Mouse (Mus musculus): ENCODE data around the gene Itgad. TPM values are rescaled to one million over a fixed set of nuclear protein-coding genes. Genes with fewer than 3 reads are reported as not detected.
A peak's percentile ranks its signal among the peaks of the same experiment; 100 is the strongest.

The Itgad gene
- polyA plus RNA-seq, 1 experiment: 0.13 TPM

DNA sequence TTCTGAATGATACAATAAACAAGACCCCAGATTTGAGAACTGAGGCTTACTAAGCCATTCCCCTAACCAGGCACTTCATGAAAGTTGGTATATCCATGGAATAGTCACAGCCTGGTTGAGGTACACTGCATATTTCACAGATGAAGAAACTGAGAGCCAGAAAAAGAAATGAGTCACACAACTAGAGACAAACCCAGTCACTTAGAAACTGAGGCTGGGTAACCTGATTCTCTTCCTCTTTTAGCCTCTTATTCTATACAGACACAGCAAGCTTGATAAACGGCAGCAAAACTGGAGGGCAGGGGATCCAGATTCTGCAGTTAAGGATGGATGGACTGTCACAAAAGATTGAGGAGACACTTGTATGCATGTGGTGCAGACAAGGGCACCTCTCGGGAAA is 80.6 kb downstream of the Itgad start:
- H3ac ChIP-seq (ENCODE audit: control insufficient read depth, insufficient read length): no peak overlapping the region
- H3K4me3 ChIP-seq: no peak overlapping the region
- H3K4me2 ChIP-seq (ENCODE audit: low read depth): no peak overlapping the region
- H3K79me2 ChIP-seq (ENCODE audit: control insufficient read depth, insufficient read depth): no peaks in the 10 kb centered on the region
- TF ChIP-seq SRF (IDR thresholded peaks at IDR 0.05; ENCODE audit: control insufficient read depth, insufficient read length, low read depth): no peak
- no peak for TF ChIP-seq MYOG (IDR thresholded peaks at IDR 0.05; ENCODE audit: control insufficient read depth in 1 of 3, insufficient read depth in 1 of 3, insufficient read length in 2 of 3, low read depth in 2 of 3)
- no peak for TF ChIP-seq MAX (IDR thresholded peaks at IDR 0.05; ENCODE audit: low read depth)
- TF ChIP-seq E2F4 (IDR thresholded peaks at IDR 0.05; ENCODE audit: insufficient read depth): no peak
- no peak for TF ChIP-seq POLR2AphosphoS2 (IDR thresholded peaks at IDR 0.05; ENCODE audit: insufficient read length, low read depth)
- TF ChIP-seq CEBPB (IDR thresholded peaks at IDR 0.05; ENCODE audit: insufficient read depth, poor library complexity, severe bottlenecking): no peak
- TF ChIP-seq TCF12 (IDR thresholded peaks at IDR 0.05; ENCODE audit: insufficient read depth, poor library complexity, severe bottlenecking): no peak
- H3K27me3 ChIP-seq (ENCODE audit: control insufficient read depth, insufficient read depth, insufficient read length): no peaks in the 10 kb centered on the region
- no peaks in the 10 kb centered on the region for H3K36me3 ChIP-seq (ENCODE audit: control insufficient read depth, insufficient read depth)

- H3K36me3 ChIP-seq (ENCODE audit: control insufficient read depth, insufficient read depth): no peaks in the 10 kb centered on the region
- H3K4me2 ChIP-seq (ENCODE audit: low read depth): no peak overlapping the region
- no peaks in the 10 kb centered on the region for H3K79me2 ChIP-seq (ENCODE audit: control insufficient read depth, insufficient read depth)
- TF ChIP-seq TCF3 (IDR thresholded peaks at IDR 0.05; ENCODE audit: insufficient read length, low read depth) (no peak), POLR2A (IDR thresholded peaks at IDR 0.05; ENCODE audit: insufficient read length, low read depth) (no peak), TCF12 (IDR thresholded peaks at IDR 0.05; ENCODE audit: insufficient read depth, poor library complexity, severe bottlenecking) (no peak)
- no peaks in the 10 kb centered on the region for H3K27me3 ChIP-seq (ENCODE audit: control insufficient read depth, insufficient read depth, insufficient read length)
- no peak overlapping the region for H3K4me3 ChIP-seq
- no peak overlapping the region for H3ac ChIP-seq (ENCODE audit: control insufficient read depth, insufficient read length)
Measured at GRCm38 (mm10) chr7:128235481-128235880, 81.3 kb downstream of the Itgad start.

- no peak for TF ChIP-seq CEBPB (IDR thresholded peaks at IDR 0.05; ENCODE audit: insufficient read depth, poor library complexity, severe bottlenecking)
- no peak for TF ChIP-seq E2F4 (IDR thresholded peaks at IDR 0.05; ENCODE audit: insufficient read depth)
- TF ChIP-seq MYOD1 (IDR thresholded peaks at IDR 0.05; ENCODE audit: control insufficient read depth in 1 of 3, insufficient read length in 2 of 3, low read depth in 2 of 3): no peak
- no peak for TF ChIP-seq REST (IDR thresholded peaks at IDR 0.05; ENCODE audit: insufficient read depth, insufficient read length)
- TF ChIP-seq POLR2AphosphoS2 (IDR thresholded peaks at IDR 0.05; ENCODE audit: insufficient read length, low read depth): no peak
- TF ChIP-seq TCF3 (IDR thresholded peaks at IDR 0.05; ENCODE audit: insufficient read length, low read depth): no peak
- H3K4me3 ChIP-seq: peak overlapping the region; percentile 91
Measured at GRCm38 (mm10) chr7:128236426-128236825, 82.2 kb downstream of the Itgad start.

GRCm38 (mm10) chr7:128236856-128237592 is 82.8 kb downstream of the Itgad start, which contains the start of gene Armc5:
TSS of gene Armc5 (plus strand) at chr7:128237342.
- peak within 1 kb of the TSS; percentile 77 for H3ac ChIP-seq (ENCODE audit: control insufficient read depth, insufficient read length)
- TF ChIP-seq REST (IDR thresholded peaks at IDR 0.05; ENCODE audit: insufficient read depth, insufficient read length) (no peak), E2F4 (IDR thresholded peaks at IDR 0.05; ENCODE audit: insufficient read depth) (peak; percentile 9), MYOD1 (IDR thresholded peaks at IDR 0.05; ENCODE audit: control insufficient read depth in 1 of 3, insufficient read length in 2 of 3, low read depth in 2 of 3) (no peak)
- H3K79me2 ChIP-seq (ENCODE audit: control insufficient read depth, insufficient read depth): no peaks in the 10 kb centered on the region
- peaks cover 4% of the 10 kb centered on the region for H3K36me3 ChIP-seq (ENCODE audit: control insufficient read depth, insufficient read depth)
- H3K4me3 ChIP-seq: peak within 1 kb of the TSS; percentile 91
- H3K4me2 ChIP-seq (ENCODE audit: low read depth): peak within 1 kb of the TSS; percentile 73
- H3K27me3 ChIP-seq (ENCODE audit: control insufficient read depth, insufficient read depth, insufficient read length): no peaks in the 10 kb centered on the region

More at GRCm38 (mm10) chr7:128236426-128236825, 82.2 kb downstream of the Itgad start:
- no peaks in the 10 kb centered on the region for H3K36me3 ChIP-seq (ENCODE audit: control insufficient read depth, insufficient read depth)
- no peaks in the 10 kb centered on the region for H3K27me3 ChIP-seq (ENCODE audit: control insufficient read depth, insufficient read depth, insufficient read length)
- H3K4me2 ChIP-seq (ENCODE audit: low read depth): peak overlapping the region; percentile 73
- no peak overlapping the region for H3ac ChIP-seq (ENCODE audit: control insufficient read depth, insufficient read length)
- no peaks in the 10 kb centered on the region for H3K79me2 ChIP-seq (ENCODE audit: control insufficient read depth, insufficient read depth)

DNA sequence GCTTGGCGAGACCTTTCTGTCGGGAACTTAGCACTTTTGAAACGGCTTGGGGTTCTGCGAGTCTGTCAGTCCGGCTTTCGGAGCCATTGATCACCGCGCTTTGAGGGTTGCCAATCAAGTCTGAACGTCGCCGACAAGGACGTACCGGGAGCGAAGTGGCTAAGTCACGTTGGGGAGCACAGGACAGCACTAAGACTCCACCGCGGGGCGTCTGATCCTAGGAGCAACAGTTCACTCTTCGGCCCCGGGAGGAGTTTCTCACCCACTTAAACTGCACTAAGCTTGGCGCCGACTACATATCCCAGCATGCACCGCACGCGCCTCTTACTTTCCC is 83.4 kb downstream of the Itgad start:
- Histone ChIP-seq H3K4me2 (ENCODE audit: low read depth) (peak overlapping the region; percentile 73), H3K27me3 (ENCODE audit: control insufficient read depth, insufficient read depth, insufficient read length) (no peaks in the 10 kb centered on the region), H3K36me3 (ENCODE audit: control insufficient read depth, insufficient read depth) (peaks cover 4% of the 10 kb centered on the region), H3K79me2 (ENCODE audit: control insufficient read depth, insufficient read depth) (no peaks in the 10 kb centered on the region), H3K4me3 (peak overlapping the region; percentile 91), H3ac (ENCODE audit: control insufficient read depth, insufficient read length) (peak overlapping the region; percentile 77)
- no peak for TF ChIP-seq REST (IDR thresholded peaks at IDR 0.05; ENCODE audit: insufficient read depth, insufficient read length)
- no peak for TF ChIP-seq MYOG (IDR thresholded peaks at IDR 0.05; ENCODE audit: control insufficient read depth in 1 of 3, insufficient read depth in 1 of 3, insufficient read length in 2 of 3, low read depth in 2 of 3)
- TF ChIP-seq SRF (IDR thresholded peaks at IDR 0.05; ENCODE audit: control insufficient read depth, insufficient read length, low read depth): no peak
- no peak for TF ChIP-seq TCF3 (IDR thresholded peaks at IDR 0.05; ENCODE audit: insufficient read length, low read depth)
